Mouse (Mus musculus) ES-E14 (cell line): ENCODE results near the gene Dusp1.

Experiments used
- CHD2 ChIP-seq: IDR thresholded peaks from 2 replicates; pipeline ENCODE4 v1.6.1; 2014; ENCODE audit warnings: mild to moderate bottlenecking, low read depth, low read length, inconsistent platforms
- HCFC1 ChIP-seq: IDR thresholded peaks from 2 replicates; pipeline ENCODE4 v1.6.1; 2012; ENCODE audit warnings: low read length, inconsistent platforms, borderline replicate concordance; ENCODE audit not compliant: insufficient read depth
- MAFK ChIP-seq: IDR thresholded peaks from 2 replicates; pipeline ENCODE4 v1.6.1; 2014; ENCODE audit warnings: mild to moderate bottlenecking, low read depth, low read length, inconsistent platforms; ENCODE audit not compliant: insufficient read depth
- ZC3H11A ChIP-seq: IDR thresholded peaks from 2 replicates; pipeline ENCODE4 v1.6.1; 2012; ENCODE audit warnings: low read depth, mild to moderate bottlenecking, inconsistent platforms, low read length, borderline replicate concordance
- ZNF384 ChIP-seq: IDR thresholded peaks from 2 replicates; pipeline ENCODE4 v1.6.1; 2012; ENCODE audit warnings: low read depth, low read length, inconsistent platforms

- no peak for TF ChIP-seq ZNF384
- no peak for TF ChIP-seq ZC3H11A
- no peak for TF ChIP-seq HCFC1
- no peak for TF ChIP-seq MAFK
- no peak for TF ChIP-seq CHD2
These were observed 97.0 kb downstream of the Dusp1 start for GRCm38 (mm10) chr17:26464972-26465371.
